Mouse (Mus musculus): ENCODE measurements around the gene Soga1. TPM values are rescaled to one million over a fixed set of nuclear protein-coding genes. Genes with fewer than 3 reads are reported as not detected.

Soga1 gene
- polyA plus RNA-seq, 1 experiment, result 5.3 TPM

DNA sequence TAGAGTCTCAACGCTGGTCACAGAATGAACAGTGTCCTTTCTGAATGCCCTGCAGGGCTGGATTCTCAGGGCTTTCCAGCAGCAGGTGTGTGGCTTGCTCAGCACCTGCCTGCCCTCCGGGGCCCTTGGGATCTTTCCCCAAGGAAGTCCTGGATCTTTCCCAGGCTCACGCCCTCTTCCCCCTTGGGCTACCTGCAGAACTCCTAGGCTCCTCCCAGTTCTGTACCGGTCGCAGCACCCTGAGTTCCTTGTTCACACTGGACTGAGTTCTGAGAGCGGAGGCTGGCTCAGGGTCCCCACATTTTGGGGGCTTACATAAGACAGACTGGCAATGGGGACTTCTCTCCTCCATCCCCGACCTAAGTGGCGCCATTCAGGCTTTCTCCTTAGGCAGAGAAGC is 19.9 kb downstream of the Soga1 start:
- TF ChIP-seq POLR2A (IDR thresholded peaks at IDR 0.05; ENCODE audit: low read depth, low read length) (no peak), CTCF (IDR thresholded peaks at IDR 0.05; ENCODE audit: extremely low read depth, insufficient read depth, insufficient read length, insufficient replicate concordance) (no peak)
- no peaks in the 10 kb centered on the region for H3K27me3 ChIP-seq (ENCODE audit: control insufficient read depth, insufficient read depth, low read length)
- H3K4me3 ChIP-seq (ENCODE audit: extremely low read depth, insufficient read depth, insufficient read length), result no peak overlapping the region
- WGBS, result 83% methylated on average over 8 of the region's 8 CpGs
- H3K27ac ChIP-seq (ENCODE audit: insufficient read depth, low read length), result no peak overlapping the region
- no peak for DNase-seq (ENCODE audit: low read depth in 1 of 2, low spot score in 2 of 2)
- H3K36me3 ChIP-seq (ENCODE audit: control insufficient read depth, insufficient read depth, low read length), result no peaks in the 10 kb centered on the region
- H3K4me1 ChIP-seq (ENCODE audit: control insufficient read depth, insufficient read depth, insufficient read length), result peaks cover 21% of the 10 kb centered on the region; the same call in 1 of the 2 replicates

DNA sequence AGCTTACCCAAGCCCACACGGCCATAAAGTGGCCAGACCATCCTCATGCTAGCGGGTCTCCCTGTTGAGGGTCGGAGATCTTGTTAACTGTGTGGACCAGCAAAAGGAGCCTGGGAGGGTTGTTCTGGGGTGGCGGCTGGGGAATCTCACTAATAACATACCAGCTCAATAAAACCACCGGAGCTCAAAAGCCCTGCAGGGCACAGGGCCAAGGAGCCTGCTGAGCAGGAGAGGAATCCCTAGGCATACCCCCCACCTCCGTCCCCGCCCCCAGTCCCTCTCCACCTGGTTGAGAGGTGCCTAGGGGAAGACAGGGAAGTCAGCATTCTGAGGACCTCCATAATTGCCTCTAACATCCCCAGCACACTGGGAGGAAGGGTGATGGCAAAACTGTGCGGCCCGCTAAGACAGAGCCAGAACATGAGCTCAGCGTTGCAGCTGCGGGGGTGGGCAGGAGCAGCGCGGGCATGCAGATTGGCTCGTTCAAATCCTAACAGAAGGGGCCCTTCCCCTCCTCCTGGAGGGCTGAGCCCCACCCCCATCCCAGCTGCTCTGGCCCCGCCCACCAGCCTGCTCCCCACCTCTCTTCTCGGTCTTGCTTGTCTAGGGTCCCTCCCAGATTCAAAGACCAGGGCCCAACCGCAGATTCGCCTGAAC is 20.6 kb downstream of the Soga1 start:
- Histone ChIP-seq H3K4me3 (ENCODE audit: extremely low read depth, insufficient read depth, insufficient read length) (no peak overlapping the region), H3K27me3 (ENCODE audit: control insufficient read depth, insufficient read depth, low read length) (no peaks in the 10 kb centered on the region), H3K27ac (ENCODE audit: insufficient read depth, low read length) (no peak overlapping the region), H3K36me3 (ENCODE audit: control insufficient read depth, insufficient read depth, low read length) (no peaks in the 10 kb centered on the region), H3K4me1 (ENCODE audit: control insufficient read depth, insufficient read depth, insufficient read length) (peaks cover 15% of the 10 kb centered on the region; the same call in 1 of the 2 replicates)
- 56% methylated on average over 18 of the region's 18 CpGs for WGBS
- no peak for DNase-seq (ENCODE audit: low read depth in 1 of 2, low spot score in 2 of 2)
- no peak for TF ChIP-seq CTCF (IDR thresholded peaks at IDR 0.05; ENCODE audit: extremely low read depth, insufficient read depth, insufficient read length, insufficient replicate concordance)
- no peak for TF ChIP-seq POLR2A (IDR thresholded peaks at IDR 0.05; ENCODE audit: low read depth, low read length)

DNA sequence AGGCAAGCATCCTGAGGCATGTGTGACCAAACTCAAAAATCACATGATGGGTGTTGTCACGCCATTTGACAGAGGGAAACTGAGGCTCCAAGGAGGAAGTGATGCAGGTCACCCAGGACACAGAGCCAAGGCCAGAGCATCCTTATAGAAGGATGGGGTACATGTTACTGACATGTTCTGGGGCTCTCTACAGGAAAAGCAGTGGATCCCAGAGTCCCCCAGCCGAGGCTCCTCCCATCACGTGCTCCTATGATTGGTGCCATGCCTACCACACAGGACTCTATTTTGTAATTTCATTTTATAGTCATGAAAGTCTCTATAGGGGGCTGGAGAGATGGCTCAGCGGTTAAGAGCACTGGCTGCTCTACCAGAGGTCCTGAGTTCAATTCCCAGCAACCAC is 21.3 kb downstream of the Soga1 start:
- no peak overlapping the region for H3K4me3 ChIP-seq (ENCODE audit: extremely low read depth, insufficient read depth, insufficient read length)
- TF ChIP-seq POLR2A (IDR thresholded peaks at IDR 0.05; ENCODE audit: low read depth, low read length) (no peak), CTCF (IDR thresholded peaks at IDR 0.05; ENCODE audit: extremely low read depth, insufficient read depth, insufficient read length, insufficient replicate concordance) (no peak)
- no peak overlapping the region for H3K27ac ChIP-seq (ENCODE audit: insufficient read depth, low read length)
- 88% methylated on average over 4 of the region's 4 CpGs for WGBS
- no peaks in the 10 kb centered on the region for H3K27me3 ChIP-seq (ENCODE audit: control insufficient read depth, insufficient read depth, low read length)
- H3K36me3 ChIP-seq (ENCODE audit: control insufficient read depth, insufficient read depth, low read length), result no peaks in the 10 kb centered on the region
- peaks cover 7% of the 10 kb centered on the region; the same call in 1 of the 2 replicates for H3K4me1 ChIP-seq (ENCODE audit: control insufficient read depth, insufficient read depth, insufficient read length)
- no peak for DNase-seq (ENCODE audit: low read depth in 1 of 2, low spot score in 2 of 2)

DNA sequence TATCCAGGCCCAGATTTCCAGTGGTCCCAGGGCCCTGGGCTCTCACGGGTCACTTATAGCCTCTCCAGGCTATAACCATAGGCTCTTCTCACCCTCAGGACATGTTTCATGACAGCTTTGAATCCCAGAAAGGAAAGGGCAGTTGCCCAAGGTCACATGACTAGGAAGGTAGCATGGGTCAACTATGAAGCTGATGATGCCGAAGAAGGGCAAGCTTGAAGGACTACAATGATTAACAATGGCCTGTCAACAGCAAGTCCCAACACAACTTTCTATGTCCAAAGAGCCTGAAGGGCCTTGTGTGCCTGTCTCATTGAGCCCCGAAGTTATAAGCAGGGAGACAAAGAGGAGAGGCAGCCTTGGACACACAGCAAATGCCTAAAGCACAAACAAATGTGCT is 21.9 kb downstream of the Soga1 start:
- Histone ChIP-seq H3K36me3 (ENCODE audit: control insufficient read depth, insufficient read depth, low read length) (no peaks in the 10 kb centered on the region), H3K4me3 (ENCODE audit: extremely low read depth, insufficient read depth, insufficient read length) (no peak overlapping the region), H3K4me1 (ENCODE audit: control insufficient read depth, insufficient read depth, insufficient read length) (peaks cover 5% of the 10 kb centered on the region; the same call in 1 of the 2 replicates), H3K27ac (ENCODE audit: insufficient read depth, low read length) (no peak overlapping the region), H3K27me3 (ENCODE audit: control insufficient read depth, insufficient read depth, low read length) (no peaks in the 10 kb centered on the region)
- DNase-seq (ENCODE audit: low read depth in 1 of 2, low spot score in 2 of 2), result no peak
- WGBS, result 92% methylated on average over 3 of the region's 3 CpGs
- TF ChIP-seq CTCF (IDR thresholded peaks at IDR 0.05; ENCODE audit: extremely low read depth, insufficient read depth, insufficient read length, insufficient replicate concordance) (no peak), POLR2A (IDR thresholded peaks at IDR 0.05; ENCODE audit: low read depth, low read length) (no peak)

DNA sequence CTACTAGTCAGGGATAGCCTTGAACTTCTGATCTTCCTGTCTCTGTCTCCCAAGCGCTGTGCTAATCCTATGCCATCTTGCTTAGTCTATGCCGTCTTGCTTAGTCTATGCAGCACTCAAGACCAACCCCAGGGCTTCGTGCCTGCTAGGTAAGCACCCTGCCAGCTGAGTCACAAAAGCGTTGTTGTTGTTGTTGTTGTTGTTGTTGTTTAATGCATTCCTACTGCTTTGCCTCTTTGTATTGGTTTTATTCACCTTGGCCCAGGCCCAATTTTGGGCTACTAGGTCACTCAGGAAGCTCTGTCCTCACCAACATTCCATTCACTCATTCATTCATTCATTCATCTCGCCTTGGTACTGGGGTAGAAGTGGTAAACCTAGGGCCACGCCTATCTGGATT is 23.3 kb downstream of the Soga1 start:
- Histone ChIP-seq H3K36me3 (ENCODE audit: control insufficient read depth, insufficient read depth, low read length) (no peaks in the 10 kb centered on the region), H3K27me3 (ENCODE audit: control insufficient read depth, insufficient read depth, low read length) (no peaks in the 10 kb centered on the region), H3K4me3 (ENCODE audit: extremely low read depth, insufficient read depth, insufficient read length) (no peak overlapping the region), H3K27ac (ENCODE audit: insufficient read depth, low read length) (no peak overlapping the region), H3K4me1 (ENCODE audit: control insufficient read depth, insufficient read depth, insufficient read length) (peaks cover 5% of the 10 kb centered on the region; the same call in 1 of the 2 replicates)
- DNase-seq (ENCODE audit: low read depth in 1 of 2, low spot score in 2 of 2), result no peak
- TF ChIP-seq POLR2A (IDR thresholded peaks at IDR 0.05; ENCODE audit: low read depth, low read length) (no peak), CTCF (IDR thresholded peaks at IDR 0.05; ENCODE audit: extremely low read depth, insufficient read depth, insufficient read length, insufficient replicate concordance) (no peak)
- WGBS, result 89% methylated on average over 6 of the region's 6 CpGs

DNA sequence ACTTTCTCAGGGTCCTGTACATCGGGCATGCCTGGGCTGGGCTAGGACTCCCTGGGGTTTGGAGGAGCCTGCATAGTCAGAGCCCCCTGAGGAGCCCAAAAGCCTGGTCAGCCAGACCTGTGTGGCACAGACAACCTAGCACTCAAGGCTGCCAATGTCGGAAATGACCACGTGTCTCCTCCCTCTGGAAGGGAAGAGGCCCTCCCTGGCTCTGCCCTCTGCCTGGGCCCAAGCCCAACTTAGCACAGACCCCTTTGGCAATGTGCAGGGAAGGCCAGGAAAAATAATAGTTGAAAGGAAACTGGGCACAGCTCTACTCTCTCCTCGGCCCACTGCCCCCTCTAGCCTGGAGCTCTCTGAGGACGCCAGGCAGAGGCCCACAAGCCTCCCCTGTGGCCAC is 24.2 kb downstream of the Soga1 start:
- TF ChIP-seq CTCF (IDR thresholded peaks at IDR 0.05; ENCODE audit: extremely low read depth, insufficient read depth, insufficient read length, insufficient replicate concordance) (no peak), POLR2A (IDR thresholded peaks at IDR 0.05; ENCODE audit: low read depth, low read length) (no peak)
- Histone ChIP-seq H3K36me3 (ENCODE audit: control insufficient read depth, insufficient read depth, low read length) (no peaks in the 10 kb centered on the region), H3K4me1 (ENCODE audit: control insufficient read depth, insufficient read depth, insufficient read length) (peaks cover 5% of the 10 kb centered on the region; the same call in 1 of the 2 replicates), H3K4me3 (ENCODE audit: extremely low read depth, insufficient read depth, insufficient read length) (no peak overlapping the region), H3K27me3 (ENCODE audit: control insufficient read depth, insufficient read depth, low read length) (no peaks in the 10 kb centered on the region), H3K27ac (ENCODE audit: insufficient read depth, low read length) (no peak overlapping the region)
- WGBS, result 64% methylated on average over 5 of the region's 5 CpGs
- DNase-seq (ENCODE audit: low read depth in 1 of 2, low spot score in 2 of 2), result no peak

DNA sequence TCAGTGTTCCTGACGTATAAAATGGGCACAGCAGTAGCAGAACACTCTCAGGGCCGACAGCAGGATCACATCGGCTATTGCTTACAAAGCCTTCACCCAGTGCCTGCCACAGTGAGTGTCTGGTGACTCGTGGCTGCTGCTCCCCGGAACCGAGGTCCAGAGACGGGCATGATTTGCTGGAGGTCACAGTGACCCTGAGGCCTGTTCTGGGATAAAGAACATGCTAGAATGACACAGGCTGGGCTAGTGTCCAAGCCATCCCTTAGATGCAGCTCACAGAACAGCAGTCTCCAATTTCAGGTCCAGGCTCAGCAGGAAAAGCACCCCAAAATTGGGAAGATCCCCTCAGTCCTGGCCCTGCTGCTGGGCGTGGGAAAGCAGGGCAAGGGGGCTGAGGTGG is 24.8 kb downstream of the Soga1 start:
- 86% methylated on average over 8 of the region's 8 CpGs for WGBS
- no peaks in the 10 kb centered on the region for H3K36me3 ChIP-seq (ENCODE audit: control insufficient read depth, insufficient read depth, low read length)
- H3K4me3 ChIP-seq (ENCODE audit: extremely low read depth, insufficient read depth, insufficient read length), result no peak overlapping the region
- no peak for DNase-seq (ENCODE audit: low read depth in 1 of 2, low spot score in 2 of 2)
- H3K27me3 ChIP-seq (ENCODE audit: control insufficient read depth, insufficient read depth, low read length), result no peaks in the 10 kb centered on the region
- no peak overlapping the region for H3K27ac ChIP-seq (ENCODE audit: insufficient read depth, low read length)
- H3K4me1 ChIP-seq (ENCODE audit: control insufficient read depth, insufficient read depth, insufficient read length), result peaks cover 5% of the 10 kb centered on the region; the same call in 1 of the 2 replicates
- no peak for TF ChIP-seq POLR2A (IDR thresholded peaks at IDR 0.05; ENCODE audit: low read depth, low read length)
- no peak for TF ChIP-seq CTCF (IDR thresholded peaks at IDR 0.05; ENCODE audit: extremely low read depth, insufficient read depth, insufficient read length, insufficient replicate concordance)

All from spleen, adult 2 months (tissue).